Comparison of ENCODE assay signal across 8 mouse cellular contexts in genomic region chr15:10713626-10714316, GRCm38 (mm10). TPM values are rescaled to one million over a fixed set of nuclear protein-coding genes. Genes with fewer than 3 reads are reported as not detected.
DNase-seq lines count a peak whose midpoint lies in the region; ATAC-seq lines count a peak whose summit lies in the region.

No protein-coding gene starts in this region.

- peak overlapping the region; percentile 87 for H3K4me2 ChIP-seq in lung, embryonic 15.5 days
- peak overlapping the region; percentile 92 for H3K4me2 ChIP-seq in kidney, embryonic 15.5 days
- peak overlapping the region; percentile 83 for H3K4me2 ChIP-seq in midbrain, embryonic 11.5 days

- 0% methylated on average over 24 of the region's 35 CpGs for WGBS in lung, embryonic 15.5 days
- under 1% methylated on average over 35 of the region's 35 CpGs for WGBS in heart, embryonic 10.5 days
- 2% methylated on average over 35 of the region's 35 CpGs for WGBS in kidney, embryonic 15.5 days
- under 1% methylated on average over 30 of the region's 35 CpGs for WGBS in midbrain, embryonic 11.5 days

- H3K4me3 ChIP-seq in lung, embryonic 15.5 days: peak overlapping the region; percentile 82
- H3K4me3 ChIP-seq in heart, embryonic 10.5 days: peak overlapping the region; percentile 74
- peak overlapping the region; percentile 70 for H3K4me3 ChIP-seq in kidney, embryonic 15.5 days (replicated peaks)
- H3K4me3 ChIP-seq in midbrain, embryonic 11.5 days (ENCODE audit: low read depth, low read length): peak overlapping the region; percentile 93

- no peaks in the 10 kb centered on the region for H3K9me3 ChIP-seq in lung, embryonic 15.5 days
- 0 out of 2 replicates have a peak, but pooled peaks cover 3% of the 10 kb centered on the region for H3K9me3 ChIP-seq in heart, embryonic 10.5 days
- no peaks in the 10 kb centered on the region for H3K9me3 ChIP-seq in kidney, embryonic 15.5 days (replicated peaks)
- H3K9me3 ChIP-seq in midbrain, embryonic 11.5 days (ENCODE audit: control insufficient read depth, low read length): no peaks in the 10 kb centered on the region; the same call in 1 of the 2 replicates

- H3K4me1 ChIP-seq in lung, embryonic 15.5 days: peaks cover 15% of the 10 kb centered on the region; the same call in 1 of the 2 replicates
- peaks cover 12% of the 10 kb centered on the region; the same call in 1 of the 2 replicates for H3K4me1 ChIP-seq in heart, embryonic 10.5 days
- H3K4me1 ChIP-seq in kidney, embryonic 15.5 days: peaks cover 44% of the 10 kb centered on the region
- peaks cover 22% of the 10 kb centered on the region for H3K4me1 ChIP-seq in midbrain, embryonic 11.5 days (ENCODE audit: control insufficient read depth, insufficient read depth, low read length)

- H3K36me3 ChIP-seq in lung, embryonic 15.5 days: peaks cover 3% of the 10 kb centered on the region; the same call in 1 of the 2 replicates
- H3K36me3 ChIP-seq in heart, embryonic 10.5 days: peaks cover 6% of the 10 kb centered on the region
- peaks cover 13% of the 10 kb centered on the region for H3K36me3 ChIP-seq in kidney, embryonic 15.5 days
- H3K36me3 ChIP-seq in midbrain, embryonic 11.5 days (ENCODE audit: control insufficient read depth, insufficient read depth, low read length): 0 out of 2 replicates have a peak, but pooled peaks cover 2% of the 10 kb centered on the region

- H3K9ac ChIP-seq in lung, embryonic 15.5 days: peak overlapping the region; percentile 87
- H3K9ac ChIP-seq in kidney, embryonic 15.5 days: peak overlapping the region; percentile 91
- peak overlapping the region; percentile 96 for H3K9ac ChIP-seq in midbrain, embryonic 11.5 days (ENCODE audit: low read length)

- no peaks in the 10 kb centered on the region for H3K27me3 ChIP-seq in lung, embryonic 15.5 days
- H3K27me3 ChIP-seq in heart, embryonic 10.5 days (ENCODE audit: insufficient read depth, poor library complexity, severe bottlenecking): peaks cover 29% of the 10 kb centered on the region; the same call in 1 of the 2 replicates
- H3K27me3 ChIP-seq in kidney, embryonic 15.5 days: no peaks in the 10 kb centered on the region
- no peaks in the 10 kb centered on the region for H3K27me3 ChIP-seq in midbrain, embryonic 11.5 days (ENCODE audit: control insufficient read depth, insufficient read depth, low read length)

- peak; percentile 25 for ATAC-seq in lung, embryonic 15.5 days (ENCODE audit: borderline replicate concordance, extremely low read depth, low FRiP score, low TSS enrichment)
- ATAC-seq in kidney, embryonic 15.5 days (replicated peaks; ENCODE audit: low FRiP score): peak; percentile 37
- peak; percentile 71 for ATAC-seq in midbrain, embryonic 11.5 days (ENCODE audit: low FRiP score)
- ATAC-seq in inflammation-experienced regulatory T-cells, adult 6 months: no peak

- H3K27ac ChIP-seq in lung, embryonic 15.5 days: peak overlapping the region; percentile 89
- peak overlapping the region; percentile 89 for H3K27ac ChIP-seq in heart, embryonic 10.5 days
- peak overlapping the region; percentile 98 for H3K27ac ChIP-seq in kidney, embryonic 15.5 days
- peak overlapping the region; percentile 74 for H3K27ac ChIP-seq in midbrain, embryonic 11.5 days (ENCODE audit: low read depth, low read length)

- DNase-seq in lung, postnatal 36 days: no peak
- DNase-seq in cerebellum, adult 9-11 months: peak; percentile 8
- DNase-seq in heart, embryonic 10.5 days (ENCODE audit: low spot score): no peak
- DNase-seq in midbrain, embryonic 11.5 days (ENCODE audit: low spot score, missing footprints): peak; percentile 96
- no peak for DNase-seq in layer of hippocampus, adult 18-20 months (ENCODE audit: low spot score in 2 of 2)

RNA-seq across cellular contexts. Expression of gene Rai14, which starts 0.7 kb away (rescaled TPM):
- polyA plus RNA-seq in lung, embryonic 15.5 days (2015; fragmentation: Nextera tagmentation; extraction: Ambion mirVana): 60.5 and 69.9 TPM in 2 replicates
- polyA plus RNA-seq in heart, embryonic 10.5 days (2016; fragmentation: Nextera tagmentation; extraction: Ambion mirVana): 24.9 and 34.4 TPM in 2 replicates
- polyA plus RNA-seq in kidney, embryonic 15.5 days (2015; fragmentation: Nextera tagmentation; extraction: Ambion mirVana): 66.4 and 67.8 TPM in 2 replicates
- polyA plus RNA-seq in midbrain, embryonic 11.5 days (2014; fragmentation: Nextera tagmentation; extraction: Ambion mirVana): 74.7 and 80.6 TPM in 2 replicates
- total RNA-seq in layer of hippocampus, adult 18-20 months (2021): 1 to 10 TPM; 4.8 to 5.1 TPM
- polyA plus RNA-seq in inflammation-experienced regulatory T-cells, adult 6 months (2017; shearing (Covaris generic)): 1 to 10 TPM in 2 of 3 experiments, under 1 TPM in 1; 0.56 to 6.8 (median 1.9) TPM

Comparison
In these comparisons a context has a peak if more than half of its experiments do, and no peak if none do; other contexts are left out.
1. DNase-seq: peak in cerebellum, adult 9-11 months (single experiment) and midbrain, embryonic 11.5 days (single experiment); none in lung, postnatal 36 days (single experiment), heart, embryonic 10.5 days (single experiment) and layer of hippocampus, adult 18-20 months (0 of 2).
2. Peak in every context shown above with its lines, with median percentiles within 50 percentile points of each other: H3K27ac ChIP-seq, H3K4me2 ChIP-seq, H3K4me3 ChIP-seq and H3K9ac ChIP-seq.